Mouse (Mus musculus) CD4-positive, CD25-positive, alpha-beta regulatory T cell, adult 9 weeks (primary cell): ENCODE measurements around the gene Fxyd4. TPM values are rescaled to one million over a fixed set of nuclear protein-coding genes. Genes with fewer than 3 reads are reported as not detected.

Experiments
- polyA plus RNA-seq: library from polyadenylated mRNA; unstranded; fragments of 100-300 nt; shearing (Covaris generic); gene quantifications from one replicate; pipeline ENCODE4 v1.2.1, GENCODE M21; 2017

Gene Fxyd4
- 3.1 TPM for polyA plus RNA-seq

DNA sequence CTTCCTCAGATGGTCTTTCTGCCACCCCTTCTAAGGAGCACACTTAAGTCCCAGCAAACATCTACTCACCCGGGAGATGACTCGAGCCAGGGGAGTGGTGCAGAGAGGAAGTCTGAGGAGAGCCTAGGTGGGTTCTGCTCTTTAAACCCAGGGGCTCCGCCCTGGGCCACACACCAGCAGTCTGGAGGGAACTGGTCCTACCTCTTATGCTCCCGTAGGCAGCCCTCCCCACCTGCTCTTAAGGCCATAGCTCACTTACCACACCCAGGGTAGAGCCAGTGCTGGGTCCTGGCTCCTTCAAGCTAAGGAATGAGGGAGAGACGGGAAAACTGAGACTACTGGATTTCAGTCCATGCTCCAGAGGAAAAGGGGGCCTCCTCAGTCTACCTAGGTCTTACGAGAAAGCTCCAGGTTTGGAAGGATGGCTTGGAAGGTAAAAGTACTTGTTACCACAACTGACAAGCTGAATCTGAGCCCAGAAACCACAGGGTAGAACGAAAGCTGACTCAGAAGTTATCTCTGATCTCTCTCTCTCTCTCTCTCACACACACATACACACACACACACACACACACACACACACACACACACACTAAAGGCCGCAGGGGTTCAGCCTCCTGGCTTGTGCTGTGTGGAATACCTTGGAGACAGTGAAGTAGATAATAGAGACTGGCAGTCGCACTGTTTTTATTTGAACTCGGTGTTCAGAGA, at the start of gene Fxyd4:
TSS of gene Fxyd4 (minus strand) at position 471 of the 711 bp plus-strand sequence.

DNA sequence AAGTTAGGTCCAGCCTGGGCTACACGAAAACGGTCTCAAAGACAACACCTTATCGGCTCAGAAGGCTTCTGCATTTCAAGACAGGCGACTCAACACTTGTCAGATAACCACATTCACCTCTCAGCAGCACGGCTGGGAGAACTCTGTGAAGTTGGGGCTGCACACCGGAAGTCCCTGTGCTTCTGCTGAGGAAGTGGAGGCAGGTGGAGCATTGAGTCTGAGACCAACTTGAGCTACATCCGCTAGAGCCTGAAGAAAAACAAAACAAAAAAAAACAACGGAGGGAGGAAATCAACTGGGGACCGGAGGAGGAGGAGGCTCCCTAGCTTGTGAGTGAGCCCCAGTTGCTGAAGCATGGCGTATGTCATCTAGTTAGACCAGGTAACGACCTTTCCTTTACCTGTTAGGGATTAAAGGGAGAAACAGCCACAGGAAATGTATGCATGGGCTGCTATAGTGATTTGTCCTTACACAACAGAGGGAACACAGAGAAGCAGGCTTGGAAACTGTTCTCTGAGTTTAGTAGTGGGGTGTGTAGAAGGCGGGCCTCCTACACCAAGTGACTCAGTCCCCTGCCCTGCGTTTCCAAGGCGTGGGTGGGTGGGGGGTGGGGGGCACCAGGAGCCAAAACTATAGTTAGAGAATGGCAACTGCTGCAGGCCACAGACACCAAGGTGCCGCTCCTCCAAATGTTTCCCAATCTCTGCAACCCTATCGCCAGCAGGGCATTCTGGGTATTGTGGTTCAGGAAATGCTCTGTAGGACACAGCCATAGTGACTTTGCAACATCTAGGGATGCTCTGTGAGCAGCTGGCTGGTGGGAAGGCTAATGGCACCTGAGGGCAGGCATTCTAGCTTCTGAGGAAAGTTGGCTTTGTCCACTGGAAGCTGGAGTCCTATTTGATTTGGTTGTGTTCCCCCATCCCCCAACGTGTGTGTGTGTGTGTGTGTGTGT, 37.1 kb downstream of the Fxyd4 start, which contains the start of gene Hnrnpf:
TSS of gene Hnrnpf (plus strand) at position 199 of the 955 bp plus-strand sequence.

Other genes starting within 250 kb of the Fxyd4 start
- gene Zfp637, start 96.5 kb downstream of the Fxyd4 start, polyA plus RNA-seq, result 35.0 TPM
- gene Zfp239, start 75.6 kb downstream of the Fxyd4 start, polyA plus RNA-seq, result 3.2 TPM
- 1,289 TPM for gene Hnrnpf, start 37.4 kb downstream of the Fxyd4 start, polyA plus RNA-seq
- gene Rasgef1a, start 73.7 kb upstream of the Fxyd4 start, polyA plus RNA-seq, result 8.9 TPM
- 7.5 TPM for gene Csgalnact2, start 201.4 kb upstream of the Fxyd4 start, polyA plus RNA-seq